Mouse (Mus musculus): ENCODE data around the gene Mtmr12.

- TF ChIP-seq POLR2A (IDR thresholded peaks at IDR 0.05; ENCODE audit: borderline replicate concordance, extremely low read depth, low read depth, low read length) (peak; percentile 70), CTCF (IDR thresholded peaks at IDR 0.05; ENCODE audit: insufficient read depth, low read length) (no peak)
These were observed at the start of gene Mtmr12 for GRCm38 (mm10) chr15:12204319-12205159.

Data from lung, adult 2 months (tissue).